Mouse (Mus musculus) midbrain, postnatal 0 days (tissue): ENCODE results near the gene Syt13. TPM values are rescaled to one million over a fixed set of nuclear protein-coding genes. Genes with fewer than 3 reads are reported as not detected.

Experiments used
- ATAC-seq: fragments of 200-750 bp; cut with Nextera tagmentation; 2 replicates; pipeline ENCODE4 v1.8.0; 2017; ENCODE audit warnings: moderate number of reproducible peaks, mild to moderate bottlenecking, moderate TSS enrichment, moderate library complexity; ENCODE audit not compliant: low FRiP score
- DNase-seq: peaks from one replicate; pipeline ENCODE4 v3.0.0-alpha.2; 2015; ENCODE audit warnings: low spot score
- H3K27ac ChIP-seq: fragments of 300-500 bp; sonication (generic); 2 replicates; pipeline ENCODE4 v1.5.1; 2014; ENCODE audit warnings: low read depth, mild to moderate bottlenecking, low read length, mixed read lengths
- H3K27me3 ChIP-seq: fragments of 300-500 bp; sonication (generic); 2 replicates; pipeline ENCODE4 v1.6.1; 2014; ENCODE audit warnings: low read length, control low read depth, mixed read lengths; ENCODE audit not compliant: insufficient read depth
- H3K36me3 ChIP-seq: fragments of 300-500 bp; sonication (generic); 2 replicates; pipeline ENCODE4 v1.6.1; 2014; ENCODE audit warnings: low read length, control low read depth, mixed read lengths; ENCODE audit not compliant: insufficient read depth
- H3K4me1 ChIP-seq: fragments of 300-500 bp; sonication (generic); 2 replicates; pipeline ENCODE4 v1.6.1; 2014; ENCODE audit warnings: mild to moderate bottlenecking, control low read depth, antibody characterized with exemption, low read length, mixed read lengths; ENCODE audit not compliant: insufficient read depth
- H3K4me2 ChIP-seq: fragments of 300-500 bp; sonication (generic); 2 replicates; pipeline ENCODE4 v1.6.1; 2014; ENCODE audit warnings: low read depth, mild to moderate bottlenecking, low read length, mixed read lengths; ENCODE audit not compliant: poor library complexity, severe bottlenecking
- H3K4me3 ChIP-seq: fragments of 300-500 bp; sonication (generic); 2 replicates; pipeline ENCODE4 v1.5.1; 2014; ENCODE audit warnings: low read depth, mild to moderate bottlenecking, low read length, moderate library complexity
- H3K9ac ChIP-seq: fragments of 300-500 bp; sonication (generic); replicated peaks from 2 replicates; pipeline ENCODE4 v1.6.1; 2014; ENCODE audit warnings: mild to moderate bottlenecking, low read length, moderate library complexity, mixed read lengths; ENCODE audit not compliant: poor library complexity, severe bottlenecking
- H3K9me3 ChIP-seq: fragments of 300-500 bp; sonication (generic); 2 replicates; pipeline ENCODE4 v1.6.1; 2016; ENCODE audit warnings: low read length, control low read depth
- CTCF ChIP-seq: IDR thresholded peaks from 2 replicates; pipeline ENCODE4 v1.5.1; 2016; ENCODE audit warnings: antibody characterized with exemption, mild to moderate bottlenecking
- WGBS: fragments of 180-500 bp; shearing (Covaris S2); extraction: QIAGEN DNeasy Blood & Tissue Kit; methylation state at CpG from one replicate; pipeline ENCODE4 v1.1.7; 2014; 5-methylcytosine and 5-hydroxymethylcytosine counted together
- polyA plus RNA-seq: library from polyadenylated mRNA; unstranded; fragments of >200 nt; fragmentation: Nextera tagmentation; extraction: Ambion mirVana; gene quantifications from 2 replicates; pipeline ENCODE4 v1.2.1, GENCODE M21; 2015
- total RNA-seq: library from RNA; depleted of rRNA; stranded (reverse); fragments of >200 nt; gene quantifications from 2 replicates; pipeline ENCODE4 v1.2.3, GENCODE M21; 2014

Gene Syt13
- total and polyA plus RNA-seq, 2 experiments from 2014 or later: 106 to 188 TPM

- H3K27ac ChIP-seq: no peak overlapping the region
- no peaks in the 10 kb centered on the region for H3K27me3 ChIP-seq
- H3K9ac ChIP-seq: no peak overlapping the region
- H3K4me3 ChIP-seq: no peak overlapping the region
- DNase-seq (peak; percentile 45), ATAC-seq (no peak)
- 53% methylated on average over 4 of the region's 4 CpGs for WGBS
- no peaks in the 10 kb centered on the region for H3K4me1 ChIP-seq
- H3K36me3 ChIP-seq: peaks cover 6% of the 10 kb centered on the region; the same call in 1 of the 2 replicates
- TF ChIP-seq CTCF: no peak
- H3K4me2 ChIP-seq: no peak overlapping the region
- no peaks in the 10 kb centered on the region for H3K9me3 ChIP-seq
These were observed 43.7 kb downstream of the Syt13 start for GRCm38 (mm10) chr2:92958640-92959039.

- H3K4me3 ChIP-seq: no peak overlapping the region
- ATAC-seq: no peak
- no peak overlapping the region for H3K4me2 ChIP-seq
- H3K9me3 ChIP-seq: no peaks in the 10 kb centered on the region
- H3K36me3 ChIP-seq: no peaks in the 10 kb centered on the region
- H3K4me1 ChIP-seq: peaks cover 3% of the 10 kb centered on the region; the same call in 1 of the 2 replicates
- no peak overlapping the region for H3K9ac ChIP-seq
- DNase-seq: no peak
- no peak for TF ChIP-seq CTCF
- H3K27me3 ChIP-seq: no peaks in the 10 kb centered on the region
- no peak overlapping the region for H3K27ac ChIP-seq
- WGBS: 94% methylated on average over 1 of the region's 1 CpGs
These were observed 49.4 kb downstream of the Syt13 start for GRCm38 (mm10) chr2:92964345-92964744.

GRCm38 (mm10) chr2:92966257-92966656 is 51.4 kb downstream of the Syt13 start:
- Histone ChIP-seq H3K4me1 (peaks cover 3% of the 10 kb centered on the region; the same call in 1 of the 2 replicates), H3K4me2 (no peak overlapping the region), H3K27ac (no peak overlapping the region), H3K9ac (no peak overlapping the region), H3K9me3 (no peaks in the 10 kb centered on the region), H3K36me3 (0 out of 2 replicates have a peak, but pooled peaks cover 2% of the 10 kb centered on the region), H3K27me3 (no peaks in the 10 kb centered on the region), H3K4me3 (no peak overlapping the region)
- peak; percentile 52 for TF ChIP-seq CTCF
- 50% methylated on average over 8 of the region's 8 CpGs for WGBS
- ATAC-seq: no peak
- no peak for DNase-seq

- H3K4me2 ChIP-seq: no peak overlapping the region
- H3K4me1 ChIP-seq: peaks cover 3% of the 10 kb centered on the region; the same call in 1 of the 2 replicates
- peaks cover 6% of the 10 kb centered on the region for H3K36me3 ChIP-seq
- no peak for DNase-seq
- ATAC-seq: 0 out of 2 replicates have a peak, but pooled peaks have one; percentile 62
- H3K9me3 ChIP-seq: no peaks in the 10 kb centered on the region
- no peak overlapping the region for H3K9ac ChIP-seq
- WGBS: 28% methylated on average over 10 of the region's 10 CpGs
- no peak overlapping the region for H3K4me3 ChIP-seq
- H3K27me3 ChIP-seq: no peaks in the 10 kb centered on the region
- H3K27ac ChIP-seq: peak overlapping the region; percentile 39; the same call in 1 of the 2 replicates
- TF ChIP-seq CTCF: no peak
These were observed 52.3 kb downstream of the Syt13 start for GRCm38 (mm10) chr2:92967032-92967838.

GRCm38 (mm10) chr2:92967839-92968166 is 52.9 kb downstream of the Syt13 start:
- ATAC-seq: no peak
- Histone ChIP-seq H3K4me1 (peaks cover 3% of the 10 kb centered on the region; the same call in 1 of the 2 replicates), H3K9me3 (no peaks in the 10 kb centered on the region), H3K9ac (no peak overlapping the region), H3K4me2 (no peak overlapping the region), H3K27me3 (no peaks in the 10 kb centered on the region), H3K36me3 (peaks cover 12% of the 10 kb centered on the region), H3K4me3 (no peak overlapping the region), H3K27ac (no peak overlapping the region)
- no peak for TF ChIP-seq CTCF
- DNase-seq: no peak
- 61% methylated on average over 4 of the region's 4 CpGs for WGBS

GRCm38 (mm10) chr2:92971069-92971468 is 56.2 kb downstream of the Syt13 start:
- Histone ChIP-seq H3K9ac (no peak overlapping the region), H3K4me3 (no peak overlapping the region), H3K27ac (no peak overlapping the region), H3K36me3 (peaks cover 39% of the 10 kb centered on the region), H3K4me1 (peaks cover 3% of the 10 kb centered on the region; the same call in 1 of the 2 replicates), H3K9me3 (no peaks in the 10 kb centered on the region), H3K4me2 (no peak overlapping the region), H3K27me3 (no peaks in the 10 kb centered on the region)
- ATAC-seq (no peak), DNase-seq (no peak)
- TF ChIP-seq CTCF: no peak
- WGBS: 88% methylated on average over 9 of the region's 9 CpGs
